Comparison of ENCODE assay signal across 13 mouse cellular contexts in the genomic region with DNA sequence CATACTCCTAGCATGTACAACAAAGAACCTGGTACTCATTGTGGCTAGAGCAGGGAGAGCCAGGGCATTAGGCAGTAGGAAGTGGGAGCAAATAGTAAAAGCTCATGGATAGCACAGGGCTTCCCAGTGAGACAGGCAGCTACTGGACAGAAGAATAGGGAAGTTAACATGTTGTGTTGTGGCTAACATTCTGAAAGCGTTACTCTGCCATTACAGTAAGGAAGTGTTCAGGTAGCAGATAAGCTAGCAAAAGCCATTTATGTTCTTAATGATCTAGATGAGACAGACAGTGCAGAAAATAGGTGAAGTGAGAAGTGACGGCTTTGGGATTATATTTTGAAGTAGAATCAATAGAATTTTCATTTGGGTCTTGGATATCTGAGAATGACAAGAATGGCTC.
DNase-seq lines count a peak whose midpoint lies in the region; ATAC-seq and TF ChIP-seq lines count a peak whose summit lies in the region.
"Had no signal": no experiment of that assay in that cellular context is flagged by ENCODE, and none has a peak within 500 bp of the region (broad histone marks: within the 10 kb centered on the region; RNA-seq: fewer than 3 reads in every experiment).

No protein-coding gene starts in this region.

- peak overlapping the region; percentile 95 to 96 for H3K27ac ChIP-seq in heart, embryonic 14.5 days (replicated peaks in 1 of 2; ENCODE audit: control insufficient read depth in 1 of 2, insufficient read depth in 1 of 2, low read depth in 2 of 2, low read length in 2 of 2)
- H3K27ac ChIP-seq in hindbrain, embryonic 12.5 days, result peak overlapping the region; percentile 82
- peak overlapping the region; percentile 57 for H3K27ac ChIP-seq in midbrain, postnatal 0 days (ENCODE audit: low read depth, low read length)
- H3K27ac ChIP-seq: embryonic facial prominence, embryonic 15.5 days; liver, embryonic 13.5 days had no signal

- TF ChIP-seq CTCF in midbrain, postnatal 0 days (IDR thresholded peaks at IDR 0.05), result no peak

- DNase-seq in heart, postnatal 14 days, result no peak
- no peak for DNase-seq in midbrain, postnatal 0 days (ENCODE audit: low spot score)
- DNase-seq in urinary bladder, postnatal 4 days (ENCODE audit: low spot score in 2 of 2), result no peak
- no peak for DNase-seq in spleen, postnatal 14 days (ENCODE audit: low spot score in 2 of 2)
- DNase-seq in spleen, adult 18-20 months, result no peak
- DNase-seq: adrenal gland, postnatal 10 days; layer of hippocampus, adult 9-11 months; liver, embryonic 13.5 days; lung, postnatal 36 days had no signal

- H3K9ac ChIP-seq in heart, embryonic 14.5 days (ENCODE audit: low read length), result peak overlapping the region; percentile 52; the same call in 1 of the 2 replicates
- no peak overlapping the region for H3K9ac ChIP-seq in hindbrain, embryonic 12.5 days
- no peak overlapping the region for H3K9ac ChIP-seq in midbrain, postnatal 0 days (replicated peaks; ENCODE audit: low read length, poor library complexity, severe bottlenecking)
- H3K9ac ChIP-seq: embryonic facial prominence, embryonic 15.5 days; liver, embryonic 13.5 days had no signal

- no peaks in the 10 kb centered on the region for H3K27me3 ChIP-seq in heart, embryonic 14.5 days (ENCODE audit: control insufficient read depth, insufficient read depth, low read length)
- H3K27me3 ChIP-seq in hindbrain, embryonic 12.5 days, result no peaks in the 10 kb centered on the region
- no peaks in the 10 kb centered on the region for H3K27me3 ChIP-seq in midbrain, postnatal 0 days (ENCODE audit: insufficient read depth, low read length)
- H3K27me3 ChIP-seq: embryonic facial prominence, embryonic 15.5 days; liver, embryonic 13.5 days had no signal

- H3K9me3 ChIP-seq in heart, embryonic 14.5 days (ENCODE audit: control insufficient read depth, low read length), result no peaks in the 10 kb centered on the region
- H3K9me3 ChIP-seq in hindbrain, embryonic 12.5 days (replicated peaks), result no peaks in the 10 kb centered on the region
- no peaks in the 10 kb centered on the region for H3K9me3 ChIP-seq in midbrain, postnatal 0 days (ENCODE audit: low read length)
- H3K9me3 ChIP-seq: embryonic facial prominence, embryonic 15.5 days; liver, embryonic 13.5 days had no signal

- 58% methylated on average over 2 of the region's 2 CpGs for WGBS in heart, embryonic 14.5 days
- WGBS in hindbrain, embryonic 12.5 days, result 87% methylated on average over 2 of the region's 2 CpGs
- 85% methylated on average over 2 of the region's 2 CpGs for WGBS in midbrain, postnatal 0 days

- intact Hi-C loops in heart, postnatal 14 days (cut with DNase I), result no loop called here

- H3K36me3 ChIP-seq in heart, embryonic 14.5 days (ENCODE audit: control insufficient read depth, insufficient read depth, low read length), result 0 out of 2 replicates have a peak, but pooled peaks cover 9% of the 10 kb centered on the region
- no peaks in the 10 kb centered on the region for H3K36me3 ChIP-seq in hindbrain, embryonic 12.5 days
- H3K36me3 ChIP-seq in midbrain, postnatal 0 days (ENCODE audit: insufficient read depth, low read length), result no peaks in the 10 kb centered on the region
- H3K36me3 ChIP-seq: embryonic facial prominence, embryonic 15.5 days; liver, embryonic 13.5 days had no signal

- peak overlapping the region; percentile 10; the same call in 1 of the 2 replicates for H3K4me2 ChIP-seq in heart, embryonic 14.5 days (ENCODE audit: low read length)
- no peak overlapping the region for H3K4me2 ChIP-seq in hindbrain, embryonic 12.5 days (replicated peaks)
- H3K4me2 ChIP-seq in midbrain, postnatal 0 days (ENCODE audit: low read depth, low read length, poor library complexity, severe bottlenecking), result no peak overlapping the region
- H3K4me2 ChIP-seq: embryonic facial prominence, embryonic 15.5 days; liver, embryonic 13.5 days had no signal

- ATAC-seq in heart, embryonic 14.5 days (ENCODE audit: insufficient number of reproducible peaks, insufficient read depth, low FRiP score, low read depth), result no peak
- ATAC-seq in common myeloid progenitor, adult 5-6 weeks (replicated peaks; ENCODE audit: low read depth, poor library complexity, severe bottlenecking), result peak; percentile 63
- no peak for ATAC-seq in hindbrain, embryonic 12.5 days (ENCODE audit: low FRiP score)
- no peak for ATAC-seq in midbrain, postnatal 0 days (ENCODE audit: low FRiP score)

- H3K4me1 ChIP-seq in heart, embryonic 14.5 days (ENCODE audit: control insufficient read depth in 2 of 2, insufficient read depth in 2 of 2, low read length in 2 of 2), result peaks cover 22 to 73% of the 10 kb centered on the region in 2 experiments
- peaks cover 21% of the 10 kb centered on the region for H3K4me1 ChIP-seq in hindbrain, embryonic 12.5 days
- peaks cover 5% of the 10 kb centered on the region; the same call in 1 of the 2 replicates for H3K4me1 ChIP-seq in midbrain, postnatal 0 days (ENCODE audit: insufficient read depth, low read length)

- H3K4me3 ChIP-seq in heart, embryonic 14.5 days (ENCODE audit: control insufficient read depth in 1 of 2, insufficient read depth in 1 of 2, low read depth in 1 of 2, low read length in 2 of 2), result no peak overlapping the region
- no peak overlapping the region for H3K4me3 ChIP-seq in hindbrain, embryonic 12.5 days
- H3K4me3 ChIP-seq in midbrain, postnatal 0 days (ENCODE audit: low read depth, low read length), result no peak overlapping the region
- H3K4me3 ChIP-seq: embryonic facial prominence, embryonic 15.5 days; liver, embryonic 13.5 days had no signal
